Mouse (Mus musculus): ENCODE measurements around the gene Lrp5. TPM values are rescaled to one million over a fixed set of nuclear protein-coding genes. Genes with fewer than 3 reads are reported as not detected.
A peak's percentile ranks its signal among the peaks of the same experiment; 100 is the strongest.
"Not testable (repeated sequence)": the region's sequence is repeated elsewhere in the genome, so short reads cannot be mapped to it uniquely, and the experiment has no call there.

Lrp5 gene
- total RNA-seq, 2 experiments from 2014 or later = 102 to 103 TPM

- no peak for DNase-seq (ENCODE audit: low spot score in 2 of 2)
Observed at GRCm38 (mm10) chr19:3620871-3621270, 65.5 kb downstream of the Lrp5 start.

GRCm38 (mm10) chr19:3619359-3619758 lies 67.0 kb downstream of the Lrp5 start:
- no peak for DNase-seq (ENCODE audit: low spot score in 2 of 2)

GRCm38 (mm10) chr19:3613991-3614390 lies 72.4 kb downstream of the Lrp5 start:
- no peak for DNase-seq (ENCODE audit: low spot score in 2 of 2)

DNA sequence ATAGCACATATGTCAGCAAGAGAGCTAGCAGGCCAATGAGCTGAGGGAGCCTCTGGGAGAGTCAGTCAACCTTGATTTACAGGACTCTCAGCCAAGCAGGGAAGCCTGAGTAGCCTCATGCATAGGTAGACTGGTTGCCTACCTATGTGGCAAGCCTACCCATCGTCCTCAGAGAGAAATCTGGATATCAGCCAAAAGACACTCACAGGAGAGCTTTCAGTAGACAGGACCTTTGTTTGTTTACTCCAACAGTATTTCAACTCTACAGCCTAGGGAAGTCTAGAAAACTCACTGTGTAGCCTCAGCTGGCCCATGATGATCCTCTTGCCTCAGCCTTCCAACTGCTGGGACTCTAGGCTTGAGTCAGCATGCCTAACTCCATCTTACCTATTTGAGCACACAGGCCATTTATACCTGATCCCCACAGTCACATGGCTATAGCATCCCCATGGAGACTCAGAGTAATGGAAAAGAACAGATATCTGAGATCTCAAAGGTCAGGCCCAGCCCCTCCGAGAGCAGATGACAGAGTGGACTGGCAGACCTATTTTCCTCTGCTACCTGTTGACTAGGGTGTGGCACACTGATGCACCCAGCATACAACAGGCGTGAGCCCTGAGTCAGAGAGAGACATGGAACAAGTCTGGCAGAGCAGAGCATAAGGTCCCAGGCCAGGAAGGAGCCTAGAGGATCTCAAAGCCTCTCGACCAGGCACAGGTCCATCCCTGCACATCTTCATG lies 73.7 kb downstream of the Lrp5 start:
- DNase-seq (ENCODE audit: low spot score in 2 of 2) = no peak

GRCm38 (mm10) chr19:3611730-3612129 lies 74.6 kb downstream of the Lrp5 start:
- no peak for DNase-seq (ENCODE audit: low spot score in 2 of 2)

DNA sequence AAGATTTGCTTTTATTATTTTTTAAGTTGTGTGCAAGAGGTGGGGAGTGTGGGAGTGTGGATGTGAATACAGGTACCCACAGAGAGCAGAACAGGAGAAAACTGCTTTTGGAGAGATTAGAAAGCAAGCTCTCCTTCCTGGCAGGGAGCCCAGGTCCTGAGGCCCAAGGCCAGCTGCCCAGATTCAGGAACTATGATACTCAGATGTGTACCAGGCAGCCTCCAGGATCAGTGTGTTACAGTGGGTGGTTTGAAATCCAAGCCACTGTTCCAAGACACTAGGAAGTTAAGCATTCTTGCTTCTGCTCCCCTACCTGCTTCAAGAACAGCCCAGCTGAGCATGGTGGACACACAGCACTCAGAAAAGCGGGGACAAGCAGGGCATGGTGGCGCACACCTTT lies 75.5 kb downstream of the Lrp5 start:
- peak in 1 of 2 experiments; percentile 54 for DNase-seq (ENCODE audit: low spot score in 2 of 2)

- no peak for DNase-seq (ENCODE audit: low spot score in 2 of 2)
Observed at GRCm38 (mm10) chr19:3609826-3610225, 76.5 kb downstream of the Lrp5 start.

DNA sequence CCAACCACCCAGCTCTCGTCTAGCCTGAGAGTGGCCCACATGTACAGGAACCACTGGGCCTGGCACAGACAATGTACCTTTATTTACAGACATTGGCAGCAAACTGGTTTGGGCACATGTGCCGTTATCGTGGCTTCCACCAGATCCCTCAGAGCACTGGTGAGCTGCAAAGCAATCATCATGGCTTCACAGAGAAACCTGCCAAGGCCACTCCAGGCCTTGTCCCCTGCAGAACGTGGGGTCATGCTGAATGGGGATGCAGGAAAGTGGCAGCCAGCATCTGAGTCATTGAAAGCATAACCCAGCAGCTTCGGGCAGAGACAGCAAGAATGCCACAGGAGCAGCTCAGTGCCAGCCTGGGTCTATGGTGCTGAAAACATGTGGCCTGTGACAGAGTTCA lies 92.0 kb downstream of the Lrp5 start:
- no peak for DNase-seq (ENCODE audit: low spot score in 2 of 2)

GRCm38 (mm10) chr19:3593379-3594055 lies 92.8 kb downstream of the Lrp5 start:
- no peak for DNase-seq (ENCODE audit: low spot score in 2 of 2)

DNA sequence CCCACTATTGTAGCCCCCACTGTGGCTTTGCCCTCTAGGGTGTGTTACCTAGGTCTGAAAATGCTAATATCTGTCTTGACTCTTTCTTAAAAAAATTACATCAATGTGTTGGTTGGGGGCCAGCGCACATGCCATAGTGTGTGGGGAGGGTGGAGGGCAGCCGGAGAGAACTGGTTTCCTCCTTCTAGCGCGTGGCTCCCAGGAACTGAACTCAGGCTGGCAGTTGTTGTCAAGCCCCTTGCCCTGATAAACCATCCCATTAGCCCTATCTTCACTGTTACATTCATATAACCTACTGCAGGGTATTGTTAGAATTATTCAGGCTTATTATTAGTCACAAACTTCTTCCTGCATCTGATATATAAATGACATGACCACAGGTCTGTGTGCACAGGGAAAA lies 96.4 kb downstream of the Lrp5 start:
- no peak for DNase-seq (ENCODE audit: low spot score in 2 of 2)

GRCm38 (mm10) chr19:3589547-3589946 lies 96.8 kb downstream of the Lrp5 start:
- DNase-seq (ENCODE audit: low spot score in 2 of 2) = no peak

- not testable (repeated sequence) for DNase-seq (ENCODE audit: low spot score in 2 of 2)
Observed at GRCm38 (mm10) chr19:3587729-3588128, 98.6 kb downstream of the Lrp5 start.

GRCm38 (mm10) chr19:3586540-3586939 lies 99.8 kb downstream of the Lrp5 start:
- peak; percentile 53 to 64 for DNase-seq (ENCODE audit: low spot score in 2 of 2)

- DNase-seq (ENCODE audit: low spot score in 2 of 2) = no peak
Observed at GRCm38 (mm10) chr19:3586026-3586425, 100.3 kb downstream of the Lrp5 start.

DNA sequence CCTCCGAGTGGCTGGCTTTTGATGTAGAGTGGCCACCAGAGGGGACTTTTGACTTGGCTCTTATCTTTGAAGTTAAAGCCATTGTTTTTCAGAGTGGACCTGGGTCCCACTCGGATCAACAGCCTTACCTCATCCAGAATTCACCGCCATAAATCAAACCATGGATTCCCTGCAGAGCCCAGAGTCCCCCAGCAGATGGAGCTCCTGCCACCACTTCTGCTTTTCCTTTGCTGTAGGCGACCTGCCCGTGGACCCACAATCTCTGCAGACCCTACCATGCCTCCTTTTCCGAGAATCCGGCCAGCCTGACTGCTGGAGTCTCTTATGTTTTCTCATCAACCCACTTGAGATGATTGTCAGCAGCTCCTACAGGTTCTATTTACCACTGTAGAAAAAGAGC lies 105.0 kb downstream of the Lrp5 start:
- DNase-seq (ENCODE audit: low spot score in 2 of 2) = peak; percentile 54 to 59

DNA sequence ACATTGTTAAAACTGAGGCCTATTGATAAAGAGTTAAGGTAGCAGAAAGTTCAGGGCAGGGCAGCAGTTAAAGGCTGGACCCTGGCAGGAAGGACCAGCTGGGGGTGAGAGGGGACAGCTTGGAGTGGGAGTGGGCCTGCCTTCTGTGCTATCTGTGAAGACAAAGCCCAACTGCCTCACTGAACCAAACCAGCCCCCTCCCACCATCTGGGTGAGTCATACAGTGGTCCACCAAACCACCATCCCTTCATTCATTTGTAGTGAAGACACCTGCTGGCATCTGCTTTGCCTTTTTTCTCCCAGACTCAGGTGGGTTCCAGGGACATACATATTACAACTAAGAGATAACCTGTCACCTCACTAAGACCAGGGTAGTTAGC lies 108.5 kb downstream of the Lrp5 start:
- no peak for DNase-seq (ENCODE audit: low spot score in 2 of 2)

- DNase-seq (ENCODE audit: low spot score in 2 of 2) = no peak
Observed at GRCm38 (mm10) chr19:3577265-3577910, 109.0 kb downstream of the Lrp5 start.

DNA sequence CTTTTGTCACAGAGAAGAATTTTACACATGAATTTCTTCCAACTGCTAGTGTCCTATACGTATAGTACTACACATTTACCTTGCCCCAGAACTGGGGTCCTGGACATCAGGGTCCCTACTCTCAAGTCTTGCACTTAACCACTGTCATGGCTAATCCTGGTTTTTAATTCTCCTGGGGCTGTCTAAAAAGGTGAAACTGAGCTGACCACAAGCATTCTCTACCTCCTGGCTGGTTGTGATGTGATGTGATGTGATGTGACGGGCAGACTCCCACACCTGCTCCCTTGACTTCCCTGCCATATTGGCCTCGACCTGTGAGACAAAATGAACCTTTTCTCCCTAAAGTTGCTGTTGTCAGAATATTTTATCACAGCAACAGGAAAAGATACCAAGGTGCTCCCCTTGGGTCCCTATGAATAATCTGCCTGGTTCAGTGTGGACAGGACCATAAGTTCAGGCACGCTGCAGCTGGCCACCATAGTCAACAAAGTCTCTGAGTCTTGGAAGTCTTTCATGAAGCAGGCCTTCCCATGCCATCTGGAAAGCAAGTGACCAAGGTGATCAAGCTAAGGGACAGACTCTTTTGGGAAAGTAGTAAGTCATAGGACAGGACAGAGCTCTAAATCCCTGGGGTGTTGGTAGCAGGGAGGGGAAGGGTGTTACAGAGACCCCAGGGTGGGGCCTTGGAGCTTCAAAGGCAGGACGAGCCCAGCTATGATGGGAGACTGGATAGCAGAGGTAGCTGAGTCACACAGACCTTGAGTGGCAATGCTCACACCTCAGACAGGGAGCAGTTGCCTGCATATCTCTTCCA lies 109.7 kb downstream of the Lrp5 start:
- no peak for DNase-seq (ENCODE audit: low spot score in 2 of 2)

GRCm38 (mm10) chr19:3575632-3576384 lies 110.6 kb downstream of the Lrp5 start, which contains the start of gene Ppp6r3:
Gene Ppp6r3 (minus strand): TSS chr19:3575749.
- DNase-seq (ENCODE audit: low spot score in 2 of 2) = peak; percentile 88 to 93

- DNase-seq (ENCODE audit: low spot score in 2 of 2) = peak in 1 of 2 experiments; percentile 79
Observed at GRCm38 (mm10) chr19:3575276-3575631, 111.1 kb downstream of the Lrp5 start.

Data from adrenal gland, adult 18-20 months (tissue).